Mouse (Mus musculus) heart, embryonic 14.5 days (tissue): ENCODE measurements around the gene Snx32. TPM values are rescaled to one million over a fixed set of nuclear protein-coding genes. Genes with fewer than 3 reads are reported as not detected.

Experiments used
- ATAC-seq: fragments of 200-750 bp; cut with Nextera tagmentation; 2 replicates; pipeline ENCODE4 v1.8.0; 2017; ENCODE audit warnings: low read depth, moderate TSS enrichment; ENCODE audit not compliant: insufficient number of reproducible peaks, insufficient read depth, low FRiP score
- H3K27ac ChIP-seq, 2 experiments: fragments of 200-500 bp in 1 of 2; fragments of 300-500 bp in 1 of 2; sonication (generic) in 1 of 2; replicated peaks in 1 of 2; 2 replicates each; pipeline ENCODE4 v1.5.1; 2012 to 2014; ENCODE audit warnings: low read depth in 2 of 2, low read length in 2 of 2, control low read depth in 1 of 2, mild to moderate bottlenecking in 1 of 2, mixed read lengths in 1 of 2; ENCODE audit not compliant: control insufficient read depth in 1 of 2, insufficient read depth in 1 of 2
- H3K27me3 ChIP-seq: fragments of 300-500 bp; sonication (generic); 2 replicates; pipeline ENCODE4 v1.6.1; 2014; ENCODE audit warnings: mild to moderate bottlenecking, low read length, control low read depth; ENCODE audit not compliant: control insufficient read depth, insufficient read depth
- H3K36me3 ChIP-seq: fragments of 300-500 bp; sonication (generic); 2 replicates; pipeline ENCODE4 v1.6.1; 2014; ENCODE audit warnings: mild to moderate bottlenecking, control low read depth, low read length, mixed read lengths; ENCODE audit not compliant: control insufficient read depth, insufficient read depth
- H3K4me1 ChIP-seq, 2 experiments: fragments of 200-500 bp in 1 of 2; fragments of 300-500 bp in 1 of 2; sonication (generic) in 1 of 2; 2 replicates each; pipeline ENCODE4 v1.6.1; 2012 to 2014; ENCODE audit warnings: low read length in 2 of 2, control low read depth in 1 of 2, mixed read lengths in 1 of 2; ENCODE audit not compliant: control insufficient read depth in 2 of 2, insufficient read depth in 2 of 2
- H3K4me2 ChIP-seq: fragments of 300-500 bp; sonication (generic); 2 replicates; pipeline ENCODE4 v1.6.1; 2014; ENCODE audit warnings: mild to moderate bottlenecking, low read length
- H3K4me3 ChIP-seq, 2 experiments: fragments of 200-500 bp in 1 of 2; fragments of 300-500 bp in 1 of 2; sonication (generic) in 1 of 2; 2 replicates each; pipeline ENCODE4 v1.5.1; 2012 to 2014; ENCODE audit warnings: low read length in 2 of 2, mild to moderate bottlenecking in 2 of 2, control low read depth in 1 of 2, low read depth in 1 of 2, moderate library complexity in 1 of 2; ENCODE audit not compliant: control insufficient read depth in 1 of 2, insufficient read depth in 1 of 2
- H3K9ac ChIP-seq: fragments of 300-500 bp; sonication (generic); 2 replicates; pipeline ENCODE4 v1.6.1; 2014; ENCODE audit warnings: mild to moderate bottlenecking, low read length
- H3K9me3 ChIP-seq: fragments of 300-500 bp; sonication (generic); 2 replicates; pipeline ENCODE4 v1.6.1; 2016; ENCODE audit warnings: low read length, control low read depth; ENCODE audit not compliant: control insufficient read depth
- WGBS: fragments of 180-500 bp; shearing (Covaris S2); extraction: QIAGEN DNeasy Blood & Tissue Kit; methylation state at CpG from one replicate; pipeline ENCODE4 v1.1.7; 2014; 5-methylcytosine and 5-hydroxymethylcytosine counted together
- polyA plus RNA-seq: library from polyadenylated mRNA; unstranded; fragments of >200 nt; fragmentation: Nextera tagmentation; extraction: Ambion mirVana; gene quantifications from 2 replicates; pipeline ENCODE4 v1.2.1, GENCODE M21; 2014

The Snx32 gene
- polyA plus RNA-seq, 1 experiment from 2014 or later = 17.9 TPM

DNA sequence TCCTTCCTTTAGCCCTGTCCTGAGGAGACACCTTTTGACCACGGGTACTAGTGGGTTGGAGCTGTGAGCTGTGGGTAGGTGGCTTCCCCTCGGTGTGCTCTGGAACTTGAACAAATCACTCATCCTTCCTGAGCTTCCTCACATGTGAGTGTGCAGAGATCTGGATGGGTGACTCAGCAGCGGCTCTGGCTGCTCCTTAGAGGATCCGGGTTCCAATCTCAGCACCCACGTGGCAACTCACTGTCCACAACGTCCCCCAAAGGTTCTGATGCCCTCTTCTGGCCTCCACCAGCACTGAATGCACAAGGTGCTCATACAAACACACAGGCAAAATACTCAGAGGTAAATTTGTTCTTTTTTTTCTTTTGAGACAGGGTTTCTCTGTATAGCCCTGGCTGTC, 58.6 kb downstream of the Snx32 start:
- Histone ChIP-seq H3K4me2 (no peak overlapping the region), H3K9ac (no peak overlapping the region), H3K27ac (no peak overlapping the region), H3K9me3 (no peaks in the 10 kb centered on the region), H3K36me3 (peaks cover 15% of the 10 kb centered on the region), H3K4me1 (peaks cover 6 to 32% of the 10 kb centered on the region in 2 experiments), H3K27me3 (peaks cover 28% of the 10 kb centered on the region), H3K4me3 (no peak overlapping the region)
- no peak for ATAC-seq
- 75% methylated on average over 6 of the region's 6 CpGs for WGBS

DNA sequence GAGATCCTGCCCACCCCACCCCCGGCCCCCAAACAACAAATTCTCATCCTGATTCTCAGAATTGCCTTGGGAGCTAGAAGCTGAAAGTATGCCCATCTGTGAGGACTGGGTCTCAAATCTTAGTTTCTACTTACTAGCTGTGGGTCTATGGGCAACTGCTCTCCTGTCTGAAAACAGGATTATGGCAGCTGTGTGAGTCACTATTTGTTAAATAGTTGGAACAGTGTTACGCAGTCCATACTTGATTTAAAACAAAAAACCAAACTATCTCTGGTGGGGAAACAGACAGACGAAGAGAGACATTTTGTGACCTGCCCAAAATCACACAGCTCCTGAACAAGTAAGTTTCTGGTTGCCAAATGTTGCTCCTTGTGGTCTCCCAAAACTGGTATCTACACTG, 60.7 kb downstream of the Snx32 start:
- Histone ChIP-seq H3K27me3 (peaks cover 42% of the 10 kb centered on the region), H3K4me1 (peaks cover 0 to 15% of the 10 kb centered on the region in 2 experiments; a peak in 3 of 4 replicates), H3K27ac (no peak overlapping the region), H3K4me3 (no peak overlapping the region), H3K36me3 (peaks cover 12% of the 10 kb centered on the region), H3K4me2 (no peak overlapping the region), H3K9ac (no peak overlapping the region), H3K9me3 (no peaks in the 10 kb centered on the region)
- no peak for ATAC-seq
- WGBS = 69% methylated on average over 3 of the region's 3 CpGs

DNA sequence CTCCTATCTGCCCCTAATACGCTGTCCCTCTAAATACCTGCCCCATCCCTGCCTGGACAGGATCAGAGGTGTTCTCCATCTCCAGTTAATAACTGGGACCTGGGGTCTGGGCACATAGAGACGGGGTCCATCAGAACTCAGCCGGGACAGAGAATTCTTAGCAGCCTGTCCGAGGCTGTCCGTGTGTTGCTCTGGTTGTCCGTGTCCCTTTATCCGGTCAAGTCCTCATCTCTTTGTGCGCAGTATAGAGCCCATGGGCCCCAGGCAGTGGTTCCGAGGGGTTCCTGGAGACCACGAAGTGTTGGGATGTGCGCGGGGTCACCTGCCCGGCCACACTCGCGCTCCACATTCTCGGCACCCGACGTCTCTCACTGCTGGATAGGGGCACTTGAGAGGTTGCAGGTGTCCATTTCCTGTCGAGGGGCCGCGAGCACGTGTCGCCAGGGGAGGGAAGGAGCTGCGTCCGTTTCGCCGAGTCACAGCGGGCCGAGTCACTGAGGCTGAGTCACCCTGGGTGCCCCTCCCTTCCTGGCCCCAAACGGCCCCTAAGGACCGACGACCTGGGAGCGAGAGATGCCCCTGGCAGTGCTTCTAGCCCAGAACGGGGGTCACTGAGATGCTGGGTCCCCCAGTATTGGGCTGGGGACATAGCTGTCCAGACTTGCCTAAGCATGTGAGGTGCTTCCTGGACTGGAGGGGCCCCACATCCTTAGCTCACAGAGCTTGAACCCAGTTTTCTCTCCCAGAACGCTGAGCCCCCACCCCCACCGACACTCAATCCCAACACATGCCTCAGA, 61.8 kb downstream of the Snx32 start:
- no peak for ATAC-seq
- Histone ChIP-seq H3K4me1 (peaks cover 0 to 14% of the 10 kb centered on the region in 2 experiments; a peak in 3 of 4 replicates), H3K27me3 (peaks cover 46% of the 10 kb centered on the region), H3K9me3 (no peaks in the 10 kb centered on the region), H3K9ac (peak overlapping the region; percentile 54; the same call in 1 of the 2 replicates), H3K4me2 (peak overlapping the region; percentile 98), H3K36me3 (peaks cover under 1% of the 10 kb centered on the region), H3K27ac (no peak overlapping the region), H3K4me3 (peak overlapping the region; percentile 49 to 58)
- 6% methylated on average over 36 of the region's 36 CpGs for WGBS

DNA sequence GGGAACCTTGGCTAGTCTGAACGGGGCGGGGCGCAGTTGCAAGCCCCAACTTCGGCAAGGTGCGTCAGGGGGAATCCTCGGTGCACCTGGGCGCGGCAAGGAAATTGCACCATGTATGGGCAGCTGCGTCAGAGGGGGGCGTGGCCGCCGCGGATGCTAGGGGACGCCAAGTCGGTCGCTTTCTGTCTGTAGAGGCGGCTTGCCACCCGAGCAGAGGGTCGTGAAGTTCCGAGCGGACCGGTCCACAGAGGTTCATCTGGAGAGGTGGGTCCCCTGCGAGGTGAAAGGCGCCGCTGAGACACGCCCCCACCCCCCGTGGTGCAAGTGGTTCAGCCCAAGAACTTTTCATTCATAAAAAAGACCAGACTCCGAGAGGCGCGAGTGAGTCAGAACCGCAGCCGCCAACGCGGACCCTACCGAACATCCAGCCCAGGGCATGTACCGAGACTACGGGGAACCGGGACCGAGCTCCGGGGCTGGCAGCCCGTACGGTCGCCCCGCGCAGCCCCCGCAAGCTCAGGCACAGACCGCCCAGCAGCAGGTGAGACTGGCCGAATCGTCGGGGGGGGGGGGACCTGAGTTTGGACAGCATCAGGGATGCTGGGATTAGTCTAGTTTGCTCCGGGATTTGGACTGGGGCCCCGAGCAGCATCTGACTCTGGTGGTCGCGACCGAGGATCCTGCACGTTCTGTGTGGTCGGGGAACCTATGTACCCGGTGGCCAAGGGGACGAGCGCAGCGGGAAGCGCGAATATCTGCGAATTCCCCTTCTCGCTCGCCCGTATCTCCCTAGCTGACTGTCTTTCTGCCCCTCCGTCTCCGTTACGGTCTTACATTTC, 62.6 kb downstream of the Snx32 start, which contains the start of gene Fosl1:
Gene Fosl1 (plus strand): TSS at position 33 of the 839 bp plus-strand sequence.
- Histone ChIP-seq H3K9ac (peak within 1 kb of the TSS; percentile 54), H3K4me1 (peaks cover 0 to 14% of the 10 kb centered on the region in 2 experiments; a peak in 3 of 4 replicates), H3K9me3 (no peaks in the 10 kb centered on the region), H3K27ac (no peak within 1 kb of the TSS), H3K27me3 (peaks cover 46% of the 10 kb centered on the region), H3K36me3 (no peaks in the 10 kb centered on the region), H3K4me2 (peak within 1 kb of the TSS; percentile 98), H3K4me3 (peak within 1 kb of the TSS; percentile 49 to 58)
- under 1% methylated on average over 69 of the region's 70 CpGs for WGBS
- peak; percentile 35; the same call in 1 of the 2 replicates for ATAC-seq

DNA sequence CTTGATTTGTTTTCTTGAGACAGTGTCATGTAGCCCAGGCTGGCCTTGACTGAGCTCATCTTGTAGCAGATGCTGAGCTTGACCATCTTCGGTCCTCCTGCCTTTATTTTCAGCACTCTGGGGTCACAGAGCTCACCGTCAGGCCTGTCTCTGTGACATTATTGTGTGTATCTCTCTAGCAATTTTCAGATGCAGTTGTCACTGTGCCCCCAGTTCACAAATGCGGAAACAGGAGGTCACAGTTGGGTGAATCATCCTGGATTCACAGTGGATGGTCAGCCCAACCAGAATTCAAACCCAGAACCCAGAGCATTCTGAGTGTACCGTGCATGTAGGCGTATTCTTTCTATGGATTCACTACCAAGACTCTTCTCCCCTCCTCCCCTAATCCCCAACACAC, 64.6 kb downstream of the Snx32 start:
- ATAC-seq = no peak
- peaks cover 46% of the 10 kb centered on the region for H3K27me3 ChIP-seq
- WGBS = 86% methylated on average over 5 of the region's 5 CpGs

DNA sequence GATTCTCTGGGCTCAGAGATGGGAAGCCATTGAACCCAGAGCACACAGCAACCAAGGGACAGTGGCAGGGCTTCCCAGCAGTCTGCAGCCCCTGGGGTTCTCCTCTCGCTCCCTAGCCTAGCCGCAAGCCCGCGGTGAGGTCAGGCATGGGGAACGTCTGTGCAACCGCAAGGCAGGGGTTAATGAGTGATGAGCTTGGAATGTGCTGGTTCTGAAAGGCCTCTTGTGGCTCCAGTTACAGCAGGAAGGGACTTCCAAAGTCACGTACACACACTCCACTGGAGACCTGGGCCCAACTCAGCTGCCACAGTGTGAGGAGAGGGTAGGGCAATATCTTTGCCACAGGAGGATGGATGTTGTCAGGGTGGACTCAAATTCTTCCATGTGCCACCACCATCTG, 65.4 kb downstream of the Snx32 start:
- H3K27ac ChIP-seq = no peak overlapping the region
- peaks cover 0 to 14% of the 10 kb centered on the region in 2 experiments; a peak in 3 of 4 replicates for H3K4me1 ChIP-seq
- H3K4me2 ChIP-seq = no peak overlapping the region
- H3K36me3 ChIP-seq = no peaks in the 10 kb centered on the region
- 24% methylated on average over 7 of the region's 7 CpGs for WGBS
- no peak overlapping the region for H3K9ac ChIP-seq
- H3K9me3 ChIP-seq = peaks cover 3% of the 10 kb centered on the region; the same call in 1 of the 2 replicates
- ATAC-seq = no peak
- no peak overlapping the region for H3K4me3 ChIP-seq
- peaks cover 46% of the 10 kb centered on the region for H3K27me3 ChIP-seq

More for the DNA sequence above, 64.6 kb downstream of the Snx32 start:
- Histone ChIP-seq H3K27ac (no peak overlapping the region), H3K4me3 (no peak overlapping the region), H3K4me1 (peaks cover 0 to 14% of the 10 kb centered on the region in 2 experiments; a peak in 3 of 4 replicates), H3K36me3 (no peaks in the 10 kb centered on the region), H3K4me2 (no peak overlapping the region), H3K9ac (no peak overlapping the region), H3K9me3 (no peaks in the 10 kb centered on the region)

DNA sequence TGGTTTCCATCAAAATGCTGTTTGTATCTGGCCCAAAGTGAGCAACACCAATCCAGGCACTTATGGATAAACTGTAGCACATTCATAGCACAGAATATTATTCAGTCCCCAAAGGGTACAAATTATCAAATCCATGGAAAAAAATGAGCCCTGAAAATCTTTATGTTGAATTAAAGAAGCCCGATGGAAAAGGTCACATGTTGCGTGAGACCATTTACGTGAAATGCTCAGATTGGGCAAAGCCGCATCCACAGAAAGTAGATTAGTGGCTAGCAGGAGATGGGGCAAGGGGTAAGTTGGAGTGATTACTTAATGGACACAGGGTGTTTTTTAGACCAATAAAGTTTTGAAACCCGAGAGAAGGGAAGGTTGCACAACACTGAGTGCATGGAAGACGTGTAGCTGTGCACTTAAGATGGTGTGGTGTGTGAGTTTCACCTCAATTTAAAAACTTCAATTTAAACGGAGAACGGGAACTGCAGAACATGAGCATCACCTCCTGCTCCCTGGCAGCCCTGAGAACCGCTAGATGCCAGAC, 65.9 kb downstream of the Snx32 start:
- no peak for ATAC-seq
- H3K27me3 ChIP-seq = peaks cover 45% of the 10 kb centered on the region

More for the DNA sequence above, 65.9 kb downstream of the Snx32 start:
- Histone ChIP-seq H3K4me1 (peaks cover 0 to 14% of the 10 kb centered on the region in 2 experiments; a peak in 3 of 4 replicates), H3K9me3 (peaks cover 3% of the 10 kb centered on the region; the same call in 1 of the 2 replicates), H3K36me3 (no peaks in the 10 kb centered on the region), H3K9ac (no peak overlapping the region), H3K4me2 (no peak overlapping the region), H3K27ac (no peak overlapping the region), H3K4me3 (no peak overlapping the region)
- WGBS = 63% methylated on average over 9 of the region's 9 CpGs
